Mouse (Mus musculus): Measurements from ENCODE around the gene Prkcb. TPM values are rescaled to one million over a fixed set of nuclear protein-coding genes. Genes with fewer than 3 reads are reported as not detected.
"Not testable (repeated sequence)": the region's sequence is repeated elsewhere in the genome, so short reads cannot be mapped to it uniquely, and the experiment has no call there.

Prkcb gene
- total RNA-seq (2021): 1 to 10 TPM; 1.2 to 1.4 TPM
- long read RNA-seq, experiment 1, partial matches to known transcripts: 0 of 1 reads
- long read RNA-seq, experiment 1, other reads (novel, unspliced or antisense): 1 of 1 reads
- long read RNA-seq, experiment 2: 0 reads

GRCm38 (mm10) chr7:122288605-122289242, at the start of gene Prkcb:
TSS of gene Prkcb (plus strand) at chr7:122288751.
- DNase-seq: peak; percentile 36

GRCm38 (mm10) chr7:122238939-122239338, 49.6 kb upstream of the Prkcb start:
- no peak for DNase-seq

- DNase-seq: no peak
Measured at GRCm38 (mm10) chr7:122240413-122241119, 48.0 kb upstream of the Prkcb start.

- DNase-seq: no peak
Measured at GRCm38 (mm10) chr7:122242260-122242659, 46.3 kb upstream of the Prkcb start.

GRCm38 (mm10) chr7:122242744-122243143, 45.8 kb upstream of the Prkcb start:
- not testable (repeated sequence) for DNase-seq

- no peak for DNase-seq
Measured at GRCm38 (mm10) chr7:122244166-122244565, 44.4 kb upstream of the Prkcb start.

- DNase-seq: no peak
Measured at GRCm38 (mm10) chr7:122244584-122244983, 44.0 kb upstream of the Prkcb start.

- DNase-seq: no peak
Measured at GRCm38 (mm10) chr7:122245976-122246375, 42.6 kb upstream of the Prkcb start.

- DNase-seq: no peak
Measured at GRCm38 (mm10) chr7:122247254-122247864, 41.2 kb upstream of the Prkcb start.

- DNase-seq: no peak
Measured at GRCm38 (mm10) chr7:122249321-122249821, 39.2 kb upstream of the Prkcb start.

GRCm38 (mm10) chr7:122251197-122252011, 37.1 kb upstream of the Prkcb start:
- DNase-seq: peak; percentile 40

- DNase-seq: no peak
Measured at GRCm38 (mm10) chr7:122256722-122257121, 31.8 kb upstream of the Prkcb start.

GRCm38 (mm10) chr7:122258521-122258920, 30.0 kb upstream of the Prkcb start:
- DNase-seq: no peak

GRCm38 (mm10) chr7:122260055-122260602, 28.4 kb upstream of the Prkcb start:
- DNase-seq: no peak

GRCm38 (mm10) chr7:122268983-122269486, 19.5 kb upstream of the Prkcb start:
- no peak for DNase-seq

GRCm38 (mm10) chr7:122272334-122272733, 16.2 kb upstream of the Prkcb start:
- DNase-seq: no peak

- DNase-seq: no peak
Measured at GRCm38 (mm10) chr7:122279580-122279979, 9.0 kb upstream of the Prkcb start.

GRCm38 (mm10) chr7:122280334-122280733, 8.2 kb upstream of the Prkcb start:
- no peak for DNase-seq

- DNase-seq: no peak
Measured at GRCm38 (mm10) chr7:122282584-122282983, 6.0 kb upstream of the Prkcb start.

- DNase-seq: no peak
Measured at GRCm38 (mm10) chr7:122287217-122287616, 1.3 kb upstream of the Prkcb start.

All from gastrocnemius, postnatal 25 days (tissue).